Mouse (Mus musculus): Measurements from ENCODE around the gene Mapkap1.

The Mapkap1 gene

DNA sequence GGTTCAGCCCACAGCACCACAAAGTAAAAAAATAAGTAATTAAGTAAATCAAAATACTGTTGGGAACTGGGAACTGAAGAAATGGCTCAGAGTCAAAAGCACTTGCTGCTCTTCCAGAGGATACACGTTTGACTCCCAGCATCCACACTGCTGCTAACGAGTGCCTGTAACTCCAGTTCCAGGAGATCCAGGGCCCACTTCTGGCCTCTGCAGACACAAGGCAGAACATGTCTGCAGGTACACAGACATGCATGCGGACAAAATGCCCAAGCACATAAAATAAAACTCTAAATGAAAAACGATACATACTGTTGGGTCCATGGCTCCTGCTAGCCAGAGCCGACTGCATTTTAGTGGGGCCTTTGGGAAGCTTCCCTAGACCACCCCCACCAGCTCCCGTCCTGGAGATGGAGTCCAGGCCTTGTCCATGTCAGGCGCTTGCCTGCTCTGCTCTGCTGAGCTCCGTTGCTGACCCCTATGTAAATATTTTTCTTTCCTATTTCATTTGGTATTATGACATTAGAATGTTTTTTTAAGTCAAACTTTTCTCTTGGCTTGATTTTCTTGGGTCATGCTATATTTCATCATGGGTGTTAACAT, 185.9 kb downstream of the Mapkap1 start:
- DNase-seq, result no peak

DNA sequence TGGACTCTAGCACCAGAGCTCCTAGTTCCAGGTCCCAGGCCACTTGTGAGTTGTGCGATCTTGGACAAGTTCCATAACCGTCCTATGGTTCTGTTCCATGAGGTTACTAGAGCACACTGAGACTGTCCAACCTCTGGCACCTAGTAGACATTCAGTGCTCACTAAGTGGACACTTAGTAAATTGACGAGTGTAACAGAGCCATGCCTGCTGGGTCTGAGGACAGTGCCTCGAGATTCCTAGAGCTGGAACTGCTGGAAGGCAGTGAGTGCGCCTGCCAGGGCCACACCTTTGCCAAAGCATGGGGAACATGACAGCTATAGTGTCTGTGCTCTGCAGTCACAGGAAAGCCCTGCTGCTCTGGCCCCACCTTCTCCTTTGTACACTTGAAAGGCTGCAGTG, 187.4 kb downstream of the Mapkap1 start:
- no peak for DNase-seq

DNA sequence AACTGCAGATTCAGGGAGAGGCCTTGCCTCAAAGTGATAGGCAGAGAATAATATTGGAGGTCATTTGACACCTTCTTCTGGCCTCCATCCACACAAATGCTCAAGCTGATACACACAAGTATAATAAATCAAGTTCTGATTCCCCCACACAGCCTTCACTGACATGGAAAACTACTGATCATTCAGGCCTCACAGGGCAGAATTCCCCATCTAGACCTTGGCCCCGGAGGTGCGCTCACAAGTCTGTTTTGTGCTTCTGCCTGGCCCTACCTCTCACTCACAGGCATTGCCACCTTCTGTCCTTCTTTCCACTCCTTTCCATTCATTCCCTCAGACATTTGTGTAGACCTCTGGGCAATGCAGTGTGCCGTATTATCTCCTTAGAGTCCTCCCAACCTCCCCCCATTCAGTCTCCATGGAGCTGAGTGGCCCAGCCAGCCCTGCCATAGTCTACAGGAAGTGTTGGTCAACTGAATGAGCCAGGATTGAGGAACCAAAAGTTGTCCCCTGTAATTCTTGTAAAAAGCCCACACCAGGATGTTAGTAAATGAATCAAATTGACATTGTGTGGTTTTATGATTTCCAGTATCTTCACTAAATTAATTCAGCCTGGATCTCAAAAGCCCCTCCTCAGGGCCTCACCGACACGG, 193.2 kb downstream of the Mapkap1 start:
- DNase-seq, result no peak

DNA sequence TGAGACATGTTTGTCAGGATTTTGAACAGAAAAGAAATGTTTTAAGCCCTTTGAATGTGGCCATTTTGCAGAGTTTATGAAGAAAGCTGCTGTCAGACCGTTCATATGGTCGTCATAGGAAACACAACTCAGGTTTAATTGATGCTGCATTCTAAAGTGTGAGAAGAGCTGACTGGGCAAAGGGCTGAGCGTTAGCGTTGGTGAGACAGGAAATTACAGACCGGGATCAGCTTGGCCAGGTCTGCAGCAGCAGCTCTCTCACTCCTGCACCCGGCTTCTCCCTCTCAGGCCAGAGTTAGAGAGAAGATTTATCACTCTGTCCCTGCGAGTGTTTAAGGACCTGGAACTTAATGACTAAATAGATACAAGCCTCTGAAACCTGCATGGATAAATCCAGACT, 194.2 kb downstream of the Mapkap1 start:
- DNase-seq, result no peak

- peak; percentile 35 for DNase-seq
Observed at GRCm38 (mm10) chr2:34602111-34602541, 195.6 kb downstream of the Mapkap1 start.

GRCm38 (mm10) chr2:34602896-34603295, 196.3 kb downstream of the Mapkap1 start:
- no peak for DNase-seq

DNA sequence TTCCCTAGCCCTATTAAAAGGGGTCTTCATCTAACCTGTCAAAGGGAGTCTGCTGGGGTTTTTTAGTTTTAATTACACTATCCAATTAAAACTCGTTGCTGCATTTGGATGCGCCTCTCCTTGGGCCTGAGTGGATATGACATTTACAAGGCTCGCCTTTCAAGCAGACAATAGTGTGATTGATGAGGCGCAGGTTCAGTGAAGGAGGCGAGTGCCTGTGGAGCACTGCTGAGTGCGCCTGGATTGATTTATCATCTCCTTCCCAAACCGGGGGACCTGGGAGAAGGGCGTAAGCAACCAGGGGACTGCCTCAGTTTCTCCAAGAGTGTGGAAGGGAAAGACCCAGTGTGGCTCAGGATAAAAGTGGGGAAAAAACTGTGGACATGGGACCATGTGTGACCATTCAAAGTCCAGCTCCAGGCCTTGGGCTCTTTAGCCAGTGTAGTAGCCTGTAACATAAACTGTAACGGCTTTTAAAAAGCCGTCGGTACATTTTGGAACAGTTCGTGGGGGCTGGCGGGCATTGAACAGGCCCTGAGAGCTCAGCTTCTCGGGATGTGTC, 197.2 kb downstream of the Mapkap1 start:
- DNase-seq, result no peak

- DNase-seq, result no peak
Observed at GRCm38 (mm10) chr2:34605040-34605439, 198.5 kb downstream of the Mapkap1 start.

- no peak for DNase-seq
Observed at GRCm38 (mm10) chr2:34608917-34609316, 202.3 kb downstream of the Mapkap1 start.

- no peak for DNase-seq
Observed at GRCm38 (mm10) chr2:34609516-34609915, 202.9 kb downstream of the Mapkap1 start.

GRCm38 (mm10) chr2:34620778-34621415, 214.3 kb downstream of the Mapkap1 start:
- DNase-seq, result no peak

DNA sequence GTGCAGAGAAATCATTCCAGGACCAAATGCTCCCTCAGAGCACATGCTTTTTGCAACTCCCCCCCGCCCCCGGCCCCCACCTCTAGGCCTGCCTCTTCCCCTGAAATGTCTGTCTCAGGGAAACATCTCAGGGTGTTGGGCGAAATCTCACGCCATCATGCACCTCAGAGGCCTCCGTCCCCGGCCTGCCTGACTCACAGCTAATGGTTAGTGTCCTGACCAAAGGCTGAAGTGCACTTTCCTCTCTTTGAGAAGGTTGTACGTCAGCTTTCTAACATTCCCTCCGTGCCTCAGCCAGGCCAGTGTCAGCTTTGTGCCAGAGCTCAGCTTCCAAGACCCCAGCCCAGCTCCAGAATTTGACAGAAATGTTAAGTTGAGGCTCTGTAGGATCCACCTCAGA, 214.9 kb downstream of the Mapkap1 start:
- DNase-seq, result no peak

- no peak for DNase-seq
Observed at GRCm38 (mm10) chr2:34622518-34622917, 215.9 kb downstream of the Mapkap1 start.

- no peak for DNase-seq
Observed at GRCm38 (mm10) chr2:34623181-34623580, 216.6 kb downstream of the Mapkap1 start.

GRCm38 (mm10) chr2:34624076-34624475, 217.5 kb downstream of the Mapkap1 start:
- no peak for DNase-seq

- DNase-seq, result no peak
Observed at GRCm38 (mm10) chr2:34627328-34628226, 221.0 kb downstream of the Mapkap1 start.

GRCm38 (mm10) chr2:34628903-34629540, 222.5 kb downstream of the Mapkap1 start:
- DNase-seq, result no peak

DNA sequence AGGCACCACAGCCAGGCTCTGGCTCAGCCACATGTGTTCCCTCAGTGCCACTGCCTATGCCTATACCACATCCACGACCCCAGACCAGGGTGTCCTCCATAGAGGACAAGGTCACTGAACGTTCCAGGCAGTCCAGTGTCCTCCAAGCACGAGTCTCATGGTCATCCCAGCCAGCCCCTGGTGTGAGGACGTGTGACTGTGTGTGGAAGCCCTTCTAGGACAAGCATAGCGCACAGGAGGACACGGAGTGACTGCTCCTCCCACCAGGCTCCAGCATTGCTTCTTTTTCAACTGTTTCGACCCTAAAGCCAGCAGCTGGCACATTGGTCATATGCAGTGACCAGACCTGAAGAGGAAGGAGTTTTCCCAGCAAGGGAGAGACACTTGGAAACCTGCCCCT, 223.2 kb downstream of the Mapkap1 start:
- no peak for DNase-seq

DNA sequence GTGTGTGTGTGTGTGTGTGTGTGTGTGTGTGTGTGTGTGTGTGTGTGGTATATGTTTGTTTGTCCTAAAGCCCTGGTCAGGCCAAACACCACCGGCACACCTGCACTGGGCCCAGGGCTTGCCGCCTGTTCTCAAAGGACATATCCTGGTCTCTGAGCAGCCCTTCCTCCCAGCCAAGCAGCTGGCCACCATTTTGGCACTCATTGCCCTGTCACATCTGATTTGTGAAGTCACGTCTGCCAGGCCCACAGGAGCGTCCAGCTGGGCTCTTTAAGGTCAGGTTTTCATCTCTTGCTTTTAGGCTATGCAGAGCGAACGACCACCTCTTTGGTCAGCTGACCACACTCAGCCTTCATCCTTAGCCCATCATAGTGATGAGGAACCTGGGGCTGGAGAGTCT, 223.9 kb downstream of the Mapkap1 start:
- DNase-seq, result no peak

DNA sequence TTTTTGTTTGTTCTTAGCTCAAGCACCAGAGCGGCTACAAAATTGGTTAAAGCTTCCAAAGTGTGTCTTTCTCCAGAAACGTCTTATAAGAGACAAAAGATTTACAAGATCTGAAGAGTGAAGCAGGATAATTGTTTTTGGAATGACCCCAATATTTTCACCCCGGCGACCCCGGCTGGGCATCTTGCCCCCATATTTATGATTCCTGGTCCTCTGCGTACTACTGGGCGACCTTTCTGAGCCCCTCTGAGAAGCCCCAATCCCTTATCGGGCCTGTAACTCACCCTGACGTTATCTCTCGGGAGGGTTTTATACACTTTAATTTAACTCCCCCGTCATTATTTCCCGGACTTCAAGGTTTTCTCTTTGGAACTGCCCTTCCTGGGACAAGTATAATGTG, 225.5 kb downstream of the Mapkap1 start:
- DNase-seq, result no peak

DNA sequence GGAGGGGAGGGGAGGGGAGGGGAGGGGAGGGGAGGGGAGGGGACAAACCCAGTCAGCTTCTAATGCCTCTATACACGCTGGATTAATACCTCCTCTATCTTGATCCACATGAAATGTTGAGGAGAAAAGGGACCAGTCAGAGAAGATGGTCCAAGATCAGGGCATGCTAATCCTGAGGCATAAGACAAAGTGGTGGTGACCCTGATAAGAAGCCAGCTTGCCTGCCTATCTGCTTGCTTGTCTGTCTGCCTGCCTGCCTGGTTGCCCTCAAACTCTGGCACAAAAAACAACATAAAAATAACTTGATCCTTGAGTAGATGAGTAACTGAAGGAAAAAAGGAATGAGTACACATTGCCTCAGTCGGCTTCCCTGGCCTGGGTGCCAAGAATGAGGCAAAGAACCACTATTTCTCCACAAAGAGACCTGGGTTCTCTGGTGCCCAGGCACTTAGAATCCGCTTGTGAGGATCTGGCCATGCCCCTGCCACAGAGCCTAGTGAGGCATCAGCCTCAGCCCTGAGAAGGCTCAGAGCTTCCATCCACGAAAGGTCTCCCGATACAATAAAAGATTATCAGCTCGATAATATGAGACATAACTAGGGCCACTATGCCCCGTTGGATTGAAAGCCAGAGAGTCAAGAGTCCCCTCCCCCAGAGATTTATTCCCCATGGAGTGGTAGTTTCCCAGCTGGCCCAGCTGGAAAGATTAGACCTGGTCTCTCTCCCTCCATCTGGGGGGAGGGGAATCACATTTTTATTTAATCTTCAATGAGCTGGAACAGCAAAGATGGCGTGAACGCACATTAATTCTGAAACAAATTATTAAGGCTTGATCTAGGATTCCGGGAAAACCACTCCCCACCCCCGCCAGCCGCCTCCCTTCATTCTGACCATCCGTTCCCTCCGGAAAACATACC, 228.9 kb downstream of the Mapkap1 start:
- DNase-seq, result no peak

Data from kidney, adult 9 months (tissue).